Mouse (Mus musculus) frontal cortex, adult 2 months (tissue): ENCODE data around the gene Trak1. TPM values are rescaled to one million over a fixed set of nuclear protein-coding genes. Genes with fewer than 3 reads are reported as not detected.

ENCODE experiments used
- DNase-seq, 2 experiments: peaks; one replicate each; pipeline ENCODE4 v3.0.0; 2022; ENCODE audit warnings: low spot score in 1 of 2; ENCODE audit errors: extremely low spot score in 1 of 2
- polyA plus RNA-seq: library from polyadenylated mRNA; depleted of rRNA; stranded (reverse); fragments of >200 nt; gene quantifications from 2 replicates; pipeline ENCODE4 v1.2.3, GENCODE M21; 2012

Trak1 gene
- polyA plus RNA-seq, 1 experiment, result 139 TPM

DNA sequence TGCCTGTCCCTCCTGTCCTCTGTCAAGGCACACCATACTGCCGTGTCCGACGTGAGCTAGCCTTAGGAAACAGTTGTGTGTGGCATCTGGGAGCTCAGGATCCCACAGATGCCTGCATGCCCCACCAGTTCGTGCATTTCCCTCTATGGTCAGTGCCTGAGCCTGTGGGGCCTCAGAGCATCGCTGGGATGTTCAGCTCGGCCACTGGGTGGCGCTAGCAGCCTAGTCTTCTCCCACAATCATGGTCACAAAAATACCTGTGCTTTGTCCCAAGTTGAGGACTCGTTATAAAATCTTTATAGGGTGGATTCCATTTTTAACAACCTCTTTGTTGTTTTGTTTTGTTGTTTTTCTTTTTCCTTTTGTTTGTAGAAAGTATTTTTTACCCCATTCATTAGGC is 161.2 kb downstream of the Trak1 start:
- peak in 1 of 2 experiments; percentile 61 for DNase-seq

DNA sequence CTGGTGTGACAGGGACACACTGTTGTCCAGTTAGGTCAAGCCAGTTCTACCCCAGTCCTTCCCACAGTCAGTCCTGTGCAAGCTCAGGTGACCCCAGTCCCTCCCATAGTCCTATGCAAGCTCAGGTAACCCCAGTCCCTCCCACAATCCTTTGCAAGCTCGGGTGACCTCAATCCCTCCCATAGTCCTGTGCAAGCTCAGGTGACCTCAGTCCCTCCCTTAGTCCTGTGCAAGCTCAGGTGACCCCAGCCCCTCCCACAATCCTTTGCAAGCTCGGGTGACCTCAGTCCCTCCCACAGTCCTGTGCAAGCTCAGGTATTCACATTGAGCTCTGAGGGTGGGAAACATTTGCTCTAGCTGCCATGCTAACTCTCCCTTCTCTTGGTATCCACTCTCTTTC is 162.6 kb downstream of the Trak1 start:
- DNase-seq, result no peak

DNA sequence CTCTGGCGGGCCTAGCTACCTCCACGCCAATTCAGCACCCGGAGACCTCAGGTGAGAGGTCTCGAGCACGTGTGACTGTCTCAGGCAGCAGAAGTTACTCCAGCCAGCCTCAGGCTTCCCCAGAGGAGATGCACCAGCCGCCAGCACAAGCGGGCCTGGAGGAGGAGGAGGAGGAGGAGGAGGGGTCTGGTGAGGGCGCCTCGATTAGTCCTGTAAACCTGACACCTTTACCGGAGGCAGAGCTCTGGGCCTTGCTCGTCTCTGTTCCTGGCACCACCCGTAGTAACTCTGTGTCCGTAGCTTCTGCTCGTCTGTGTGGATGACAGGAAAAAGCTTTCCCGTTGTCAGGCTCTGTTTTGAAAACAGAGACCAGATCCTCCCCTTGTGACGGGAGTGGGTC is 163.2 kb downstream of the Trak1 start:
- no peak for DNase-seq

DNA sequence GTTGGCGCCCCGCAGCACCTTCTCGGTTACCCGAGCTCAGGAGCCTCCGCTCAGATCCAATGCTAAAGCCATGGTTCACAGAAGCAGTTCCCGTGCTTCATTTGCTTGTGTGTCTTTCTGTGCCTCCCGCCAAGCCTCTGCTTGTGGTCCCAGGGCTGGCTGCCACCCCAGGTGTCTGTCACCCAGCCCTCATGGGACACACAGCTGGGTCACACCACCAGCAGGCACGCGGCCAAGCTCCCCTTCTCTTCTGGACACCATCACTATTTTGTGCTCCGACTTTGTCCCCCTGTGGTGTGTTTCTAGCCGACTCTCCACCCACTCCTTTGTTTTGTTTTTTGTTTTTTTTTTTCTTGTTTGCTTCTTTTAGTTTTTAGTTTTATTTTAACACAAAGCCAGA is 170.2 kb downstream of the Trak1 start:
- DNase-seq, result no peak

DNA sequence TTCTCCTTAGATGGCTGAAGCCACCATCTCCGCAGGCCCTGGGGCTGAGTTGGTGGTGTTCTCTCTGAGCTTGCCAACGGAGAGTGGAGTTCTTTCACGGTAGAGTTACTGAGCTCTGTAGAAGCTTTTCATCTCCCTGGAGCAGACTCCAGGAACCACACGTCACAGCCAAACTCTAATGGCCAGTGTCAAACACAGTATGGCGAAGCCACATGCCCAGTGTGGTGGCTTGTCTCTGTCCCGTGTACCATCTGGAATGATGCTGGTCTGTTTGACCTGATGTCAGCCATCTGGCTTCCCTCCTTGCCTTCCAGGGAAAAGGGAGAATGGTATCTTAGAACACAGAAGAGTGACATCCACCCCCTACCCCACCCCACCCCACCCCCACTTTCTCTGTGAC is 172.4 kb downstream of the Trak1 start:
- no peak for DNase-seq

DNA sequence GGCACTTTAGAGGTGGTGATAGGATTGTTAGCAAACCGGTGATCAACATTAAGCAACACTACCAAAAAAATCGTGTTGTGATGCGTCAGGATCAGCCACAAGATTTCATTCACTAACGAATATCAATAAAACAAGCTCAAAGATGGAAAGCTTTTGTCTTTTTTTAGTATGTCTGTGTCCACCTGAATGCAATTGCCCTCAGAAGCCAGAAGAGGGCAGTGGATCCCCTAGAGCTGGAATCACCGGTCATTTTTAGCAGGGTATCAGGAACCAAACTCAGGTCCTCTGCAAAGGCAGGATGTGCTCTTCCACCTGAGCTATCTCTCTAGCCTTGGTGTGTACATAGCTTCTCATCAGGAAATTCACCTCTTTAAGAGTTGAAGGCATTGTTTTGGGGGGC is 177.5 kb downstream of the Trak1 start:
- no peak for DNase-seq

DNA sequence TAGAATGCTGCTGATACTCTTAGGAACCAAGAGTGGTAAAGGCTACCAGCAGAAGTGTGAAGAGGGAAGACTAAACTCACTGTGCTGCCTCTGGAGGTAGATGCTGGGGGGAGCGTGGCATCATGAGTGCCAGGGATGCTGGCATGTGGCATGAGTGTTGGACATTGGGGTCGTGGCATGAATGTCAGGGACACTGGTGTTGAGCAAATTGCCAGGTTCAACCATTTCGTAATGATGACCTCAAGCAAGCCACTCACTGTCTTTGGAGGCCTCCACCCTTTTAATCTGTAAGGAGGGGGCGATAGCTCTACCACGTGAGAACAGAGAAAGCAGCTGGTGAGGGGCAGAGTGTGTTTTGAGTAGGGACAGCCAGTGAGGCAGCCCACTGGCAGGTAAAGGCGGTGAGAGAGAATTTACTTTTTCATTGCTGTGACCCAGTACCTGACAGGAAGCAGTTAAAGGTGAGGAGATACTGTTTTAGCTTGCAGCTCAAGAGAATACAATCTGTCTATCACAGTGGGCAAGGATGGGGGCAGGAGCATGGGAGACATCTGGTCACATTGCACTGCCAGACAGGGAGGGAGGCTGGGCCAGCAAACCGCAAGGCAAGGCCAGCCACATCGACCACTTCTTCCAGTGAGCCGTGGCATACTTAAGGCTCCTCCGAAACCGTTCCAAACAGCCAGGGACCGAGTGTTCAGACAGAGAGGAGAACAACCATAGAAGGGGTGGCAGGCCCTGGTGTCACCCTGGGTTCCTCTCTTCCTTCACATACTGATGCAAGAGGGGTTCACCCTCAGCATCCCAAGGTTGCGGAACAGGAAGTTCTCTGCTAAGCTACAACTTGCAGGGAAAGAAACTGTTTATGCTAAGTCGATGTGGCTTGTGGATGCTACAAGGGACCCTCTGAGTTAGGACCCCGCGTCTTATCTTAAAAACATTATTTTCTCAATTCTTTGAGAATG is 178.5 kb downstream of the Trak1 start:
- DNase-seq, result no peak

DNA sequence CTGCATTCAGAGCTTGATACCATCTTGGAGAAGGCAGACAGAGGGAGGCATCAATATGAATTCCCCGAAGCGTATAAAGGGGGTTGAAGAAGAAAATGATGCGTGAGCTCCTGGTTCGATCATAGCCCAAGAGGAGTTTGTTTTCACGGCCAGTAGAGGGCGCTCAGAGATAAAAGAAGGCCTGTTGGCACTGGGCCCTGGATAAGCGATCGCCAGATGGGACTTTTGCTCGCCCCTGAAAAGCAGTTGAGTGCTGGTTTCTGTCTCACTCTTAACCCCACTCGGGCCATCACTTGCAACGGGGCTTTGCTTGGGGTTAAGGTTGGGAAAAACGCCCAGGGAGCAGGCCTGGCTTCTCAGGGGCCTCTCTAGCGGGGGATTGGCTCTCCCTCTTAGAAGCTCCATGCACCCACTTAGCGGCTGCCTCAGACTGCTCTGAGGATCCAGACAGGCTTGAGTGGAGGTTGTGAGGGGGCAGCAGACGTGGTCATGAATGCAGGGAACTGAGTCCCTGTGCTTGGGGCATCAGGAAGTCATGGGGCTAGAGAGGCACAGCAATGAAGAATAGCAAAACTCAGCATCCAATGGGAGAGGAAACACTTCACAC is 180.1 kb downstream of the Trak1 start:
- DNase-seq, result peak in 1 of 2 experiments; percentile 87

DNA sequence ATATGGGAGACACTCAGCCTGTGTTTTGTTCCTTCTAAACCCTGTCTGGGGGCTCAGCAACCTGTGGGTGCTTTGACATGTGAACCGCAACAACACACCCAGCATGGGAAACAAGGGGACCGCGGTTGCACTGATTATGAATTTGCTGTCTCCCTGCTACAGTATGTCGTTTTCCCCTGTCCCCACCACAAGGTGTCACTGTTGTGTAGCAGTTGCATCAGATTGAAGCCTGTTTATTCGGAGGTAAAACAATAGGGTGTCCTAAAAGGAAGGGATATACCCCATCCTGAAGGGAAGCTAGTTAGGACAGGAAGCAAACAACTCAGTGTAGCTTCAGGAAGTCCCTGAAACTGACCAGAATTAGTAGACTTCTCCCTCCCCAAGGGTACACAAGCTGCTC is 182.2 kb downstream of the Trak1 start:
- DNase-seq, result peak in 1 of 2 experiments; percentile 89

DNA sequence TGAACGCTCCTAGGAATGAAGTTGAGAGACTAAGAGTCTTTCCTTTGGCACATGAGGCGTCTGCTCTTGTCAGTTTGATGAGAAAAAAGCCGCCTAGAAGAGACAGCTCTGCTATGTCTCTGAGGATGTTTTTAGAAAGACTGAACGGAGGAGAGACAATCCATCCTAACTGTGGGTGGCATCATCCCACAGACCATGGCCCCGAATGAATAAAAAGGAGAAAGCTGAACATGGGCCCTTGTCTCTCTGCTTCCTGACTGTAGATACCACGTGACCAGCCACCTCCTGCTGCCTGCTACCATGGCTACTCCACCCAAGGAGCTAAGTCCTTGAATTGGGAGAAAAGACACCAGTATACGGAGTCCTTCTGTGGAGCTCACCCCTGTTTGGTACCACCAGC is 189.9 kb downstream of the Trak1 start:
- DNase-seq, result peak in 1 of 2 experiments; percentile 65

DNA sequence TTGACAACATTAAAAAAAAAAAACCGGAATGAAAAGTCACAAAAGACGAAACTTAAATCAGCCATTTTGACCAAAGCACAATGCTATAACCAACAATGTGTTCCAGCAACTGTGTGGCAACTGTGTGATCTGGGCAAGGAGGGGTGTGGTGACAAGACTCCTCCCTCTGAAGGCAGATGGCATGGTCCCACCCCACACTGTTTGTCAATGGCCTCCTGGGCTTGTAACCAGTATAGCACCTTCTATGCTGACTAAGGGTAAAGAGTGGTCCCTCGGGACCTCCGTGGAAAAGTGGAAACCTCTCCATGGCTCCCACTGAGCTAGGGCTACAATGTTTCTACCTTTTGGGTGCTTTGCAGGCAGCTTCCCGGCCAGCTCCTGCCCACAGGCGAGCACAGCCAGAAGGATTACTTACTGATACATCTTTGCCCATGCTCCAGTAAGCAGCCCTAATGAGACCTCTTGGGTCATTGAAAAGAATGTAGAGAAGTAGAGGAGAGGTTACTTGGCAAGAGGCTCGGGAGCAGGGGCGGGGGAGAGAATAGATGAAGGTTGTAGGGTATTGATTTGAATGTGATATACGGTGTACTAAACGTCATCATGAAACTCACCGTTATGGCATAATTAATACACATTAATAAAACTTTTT is 194.4 kb downstream of the Trak1 start:
- no peak for DNase-seq

DNA sequence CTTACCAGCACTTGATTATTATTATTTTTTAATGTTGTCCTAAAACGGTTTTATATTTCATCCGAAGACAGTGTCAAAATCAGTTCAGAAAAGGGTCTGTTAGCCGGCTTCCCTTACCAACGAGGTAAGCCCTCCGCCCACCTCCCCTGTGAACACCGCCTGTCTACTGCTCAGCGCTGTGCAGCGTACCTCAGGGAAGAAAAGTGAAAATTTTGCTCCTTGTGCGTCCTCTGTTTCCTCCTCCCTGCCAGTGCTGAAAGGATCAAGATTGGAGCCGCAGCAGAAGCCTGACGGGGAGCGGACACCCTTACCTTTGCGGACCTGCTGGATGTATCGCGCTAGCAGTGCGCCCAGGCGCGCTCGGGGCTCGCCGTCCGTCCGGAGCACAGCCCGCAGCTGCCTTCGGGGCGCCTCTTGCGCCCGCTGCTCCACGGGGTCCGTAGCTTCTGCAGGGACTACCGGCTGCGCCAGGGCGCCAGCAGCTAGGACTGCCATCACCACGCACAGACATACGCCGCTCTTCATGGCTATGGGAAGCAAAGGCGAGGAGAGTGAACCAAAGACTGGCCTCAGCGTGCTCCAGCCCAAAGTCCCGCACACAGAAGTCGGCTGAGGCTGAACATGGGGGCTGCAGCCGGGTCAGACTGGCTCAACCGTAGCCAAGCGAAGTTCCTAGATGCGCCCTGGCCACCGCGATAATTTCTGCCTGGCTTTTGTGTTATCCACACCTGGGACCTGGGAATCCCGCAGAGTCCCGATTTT is 196.9 kb downstream of the Trak1 start:
- DNase-seq, result no peak

DNA sequence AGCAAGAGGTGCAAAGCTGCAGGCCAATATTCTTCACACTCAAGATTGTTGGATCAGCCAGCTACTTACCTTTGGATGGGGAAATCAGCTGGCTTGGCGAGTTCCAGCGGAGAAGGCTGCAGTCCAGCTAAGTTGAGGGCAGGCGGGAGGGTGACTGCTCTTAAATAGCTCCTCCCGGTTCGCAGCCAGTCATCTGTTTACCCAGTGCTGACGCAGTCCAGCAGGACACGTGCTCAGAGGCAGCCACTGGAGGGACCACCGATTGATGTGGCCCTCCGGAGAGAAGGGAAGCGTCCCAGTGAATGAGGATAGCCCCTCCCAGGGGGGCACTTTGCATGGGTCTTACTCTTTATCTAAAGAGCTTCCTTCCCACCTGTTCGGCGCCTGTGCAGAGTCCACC is 198.2 kb downstream of the Trak1 start, which contains the start of gene Cck:
TSS of gene Cck (minus strand) at position 166 of the 400 bp plus-strand sequence.
- peak; percentile 45 to 77 for DNase-seq

DNA sequence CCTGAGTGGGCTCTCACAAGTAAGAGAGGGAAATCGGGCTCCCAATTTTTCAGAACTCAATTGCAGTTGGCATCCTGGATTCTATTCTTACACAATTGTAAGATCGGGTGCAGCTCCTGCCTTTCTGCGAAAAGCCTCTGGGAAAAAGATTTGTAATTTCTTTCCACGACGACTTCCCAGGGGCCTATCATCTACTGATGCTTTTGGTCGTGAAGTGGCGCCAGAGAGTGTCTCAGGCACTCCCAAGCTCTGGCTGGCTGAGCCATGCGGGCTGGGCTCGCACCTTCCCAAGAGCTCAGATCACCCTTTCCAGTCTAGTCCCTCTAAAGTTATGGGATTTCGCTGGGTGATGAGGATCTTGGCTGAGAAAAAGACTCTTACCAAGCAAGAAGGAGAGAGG is 198.8 kb downstream of the Trak1 start:
- peak in 1 of 2 experiments; percentile 68 for DNase-seq

DNA sequence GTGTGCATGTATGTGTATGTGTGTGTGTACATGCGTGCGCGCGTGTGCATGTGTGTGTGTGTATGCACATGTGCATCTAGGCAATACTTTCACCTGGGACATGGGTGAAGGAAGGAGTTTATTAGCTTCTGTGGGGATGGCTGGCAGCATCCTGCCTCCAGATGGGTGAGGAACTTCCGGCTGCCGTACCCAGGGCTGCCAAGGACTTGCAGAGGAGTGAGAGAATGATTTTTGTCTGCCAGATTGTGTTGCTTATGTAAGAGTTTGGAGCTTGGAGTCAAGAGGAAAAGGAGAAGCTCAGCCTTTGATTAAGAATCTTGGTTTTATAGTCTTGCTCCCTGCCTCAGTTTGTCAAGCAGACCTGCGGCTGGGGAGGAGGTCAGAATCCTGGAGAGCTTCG is 208.0 kb downstream of the Trak1 start:
- DNase-seq, result peak; percentile 67 to 84

DNA sequence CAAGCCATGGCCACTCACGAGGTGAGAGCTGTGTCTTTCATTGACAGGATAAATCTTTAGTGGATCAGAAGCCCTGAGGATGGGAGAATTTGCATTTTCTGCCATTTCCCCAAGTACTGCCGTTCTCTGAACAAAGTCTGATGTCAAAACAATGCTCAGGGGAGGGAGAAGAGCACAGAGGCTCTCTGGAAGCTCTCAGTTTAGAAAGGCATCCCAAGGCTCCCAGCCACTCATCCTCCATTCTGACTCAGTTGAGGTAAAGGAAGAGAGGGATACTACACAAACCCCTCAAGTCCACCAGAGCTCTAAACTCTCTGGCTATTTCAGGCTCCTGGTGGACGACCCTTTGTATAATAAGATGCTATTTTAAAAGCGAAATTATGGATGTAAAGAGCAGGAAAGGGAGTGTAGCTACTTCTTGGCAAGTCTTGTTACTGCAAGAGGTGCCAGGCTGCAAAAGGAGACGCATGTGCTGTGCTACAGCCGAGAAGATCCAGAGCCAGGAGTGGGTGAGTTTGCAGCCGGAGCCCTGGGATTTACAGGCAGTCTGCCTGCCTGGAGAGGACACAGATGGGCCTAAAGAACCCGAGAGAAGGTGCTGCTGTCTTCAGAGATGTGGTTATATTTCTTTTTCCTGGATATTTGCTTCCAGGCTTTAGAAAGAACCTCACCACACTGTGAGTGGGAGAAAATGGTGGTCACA is 209.3 kb downstream of the Trak1 start:
- DNase-seq, result peak; percentile 78 to 84

DNA sequence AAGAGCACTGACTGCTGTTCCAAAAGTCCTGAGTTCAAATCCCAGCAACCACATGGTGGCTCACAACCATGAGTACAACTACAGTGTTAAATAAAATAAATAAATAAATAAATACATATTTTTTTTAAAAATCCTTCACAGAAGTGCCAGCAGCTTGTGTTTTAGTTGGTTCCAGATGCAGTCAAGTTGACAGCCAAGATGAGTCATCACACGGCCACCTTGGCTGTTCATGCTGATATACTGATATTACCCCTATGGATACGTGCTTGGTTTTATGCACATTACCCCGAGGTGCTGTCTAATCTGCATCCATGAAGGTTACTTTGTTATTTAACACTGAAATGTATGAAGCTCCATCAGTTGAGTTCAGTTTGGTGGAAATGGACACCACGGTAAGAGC is 214.6 kb downstream of the Trak1 start:
- DNase-seq, result no peak

DNA sequence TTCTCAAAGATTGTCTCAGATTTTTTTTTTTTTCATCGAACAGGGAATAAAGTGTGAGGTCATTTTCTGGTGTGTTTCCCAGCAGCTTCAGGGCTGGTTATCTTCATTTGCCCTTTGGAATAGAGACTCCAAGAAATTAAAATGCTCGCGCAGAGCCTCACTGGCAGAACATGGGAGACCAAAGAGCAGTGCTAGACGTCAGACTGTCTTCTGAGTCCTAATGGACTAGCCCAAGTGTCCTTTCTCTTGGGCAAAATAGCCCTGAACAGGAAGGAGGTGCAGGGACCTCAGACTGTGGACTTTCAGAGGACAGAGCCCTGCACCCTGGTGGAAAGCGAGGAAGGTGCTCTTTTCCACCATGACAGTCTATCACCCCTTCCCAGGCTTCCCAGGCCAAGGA is 217.2 kb downstream of the Trak1 start:
- no peak for DNase-seq

DNA sequence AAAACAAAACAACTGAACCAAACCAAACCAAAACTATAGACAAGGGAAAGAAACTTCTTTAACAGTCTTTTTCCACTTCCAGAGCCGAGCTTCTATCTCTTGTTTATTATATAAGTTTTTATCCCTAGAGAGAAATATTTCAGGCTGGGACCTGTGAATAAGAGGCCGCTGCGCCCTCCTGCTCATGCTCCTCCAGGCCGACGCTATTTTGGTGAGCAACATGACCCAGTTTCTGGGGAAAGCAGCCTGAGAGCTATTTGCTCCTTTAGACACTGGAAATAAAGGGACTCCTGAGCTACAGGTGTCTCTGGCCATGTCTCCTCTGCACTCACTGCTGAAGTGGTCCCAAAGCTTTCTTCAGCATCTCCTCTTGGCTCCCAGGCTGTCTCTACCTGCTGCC is 222.7 kb downstream of the Trak1 start:
- DNase-seq, result peak in 1 of 2 experiments; percentile 17
